Mouse (Mus musculus) E14TG2a.4 (cell line): ENCODE measurements at regions not wholly inside any gene's neighbourhood (a gene's known extent, or its start where the extent isn't known, plus 50 kb on each side); places are given as distances from the start of the nearest gene placed in this dataset.
A peak's percentile ranks its signal among the peaks of the same experiment; 100 is the strongest.

Experiments used
- H3K27me3 ChIP-seq: 2 replicates; pipeline ENCODE4 v1.6.1; 2014; ENCODE audit warnings: low read length, control low read depth; ENCODE audit not compliant: insufficient read depth
- H3K36me3 ChIP-seq: 2 replicates; pipeline ENCODE4 v1.6.1; 2014; ENCODE audit warnings: low read length, control low read depth; ENCODE audit not compliant: insufficient read depth
- H3K4me1 ChIP-seq: replicated peaks from 2 replicates; pipeline ENCODE4 v1.6.1; 2014; ENCODE audit warnings: low read depth, low read length, control low read depth
- H3K4me3 ChIP-seq: replicated peaks from 2 replicates; pipeline ENCODE4 v1.5.1; 2014; ENCODE audit warnings: mild to moderate bottlenecking, low read length
- H3K9me3 ChIP-seq: 2 replicates; pipeline ENCODE4 v1.6.1; 2014; ENCODE audit warnings: low read length, control low read depth
- CTCF ChIP-seq: conservative IDR thresholded peaks from 2 replicates; pipeline ENCODE4 v1.5.1; 2014; ENCODE audit warnings: low read length
- NANOG ChIP-seq: IDR thresholded peaks from 2 replicates; pipeline ENCODE4 v1.6.1; 2014; ENCODE audit warnings: borderline replicate concordance, low read length, mixed read lengths
- POU5F1 ChIP-seq: IDR thresholded peaks from 2 replicates; pipeline ENCODE4 v1.6.1; 2014; ENCODE audit warnings: low read length, borderline replicate concordance

- Histone ChIP-seq H3K9me3 (no peaks in the 10 kb centered on the region), H3K27me3 (no peaks in the 10 kb centered on the region), H3K4me1 (no peaks in the 10 kb centered on the region), H3K4me3 (no peak overlapping the region), H3K36me3 (no peaks in the 10 kb centered on the region)
- TF ChIP-seq POU5F1 (no peak), CTCF (no peak), NANOG (no peak)
Measured at GRCm38 (mm10) chr16:5829071-5829470, 56.1 kb upstream of the Rbfox1 start.

GRCm38 (mm10) chr16:5823316-5823715 lies 61.8 kb upstream of the Rbfox1 start:
- H3K9me3 ChIP-seq = no peaks in the 10 kb centered on the region
- no peaks in the 10 kb centered on the region for H3K27me3 ChIP-seq
- no peaks in the 10 kb centered on the region for H3K36me3 ChIP-seq
- no peak overlapping the region for H3K4me3 ChIP-seq
- TF ChIP-seq POU5F1 = no peak
- TF ChIP-seq NANOG = no peak
- TF ChIP-seq CTCF = no peak
- 0 out of 2 replicates have a peak, but pooled peaks cover 4% of the 10 kb centered on the region for H3K4me1 ChIP-seq

GRCm38 (mm10) chr16:5817166-5817565 lies 68.0 kb upstream of the Rbfox1 start:
- TF ChIP-seq CTCF (no peak), NANOG (no peak), POU5F1 (no peak)
- H3K4me1 ChIP-seq = peaks cover 29% of the 10 kb centered on the region
- no peaks in the 10 kb centered on the region for H3K27me3 ChIP-seq
- no peaks in the 10 kb centered on the region for H3K36me3 ChIP-seq
- no peak overlapping the region for H3K4me3 ChIP-seq
- no peaks in the 10 kb centered on the region; the same call in 1 of the 2 replicates for H3K9me3 ChIP-seq

GRCm38 (mm10) chr16:5812245-5812820 lies 72.8 kb upstream of the Rbfox1 start:
- H3K27me3 ChIP-seq = no peaks in the 10 kb centered on the region
- TF ChIP-seq CTCF (no peak), NANOG (peak; percentile 78), POU5F1 (no peak)
- no peaks in the 10 kb centered on the region for H3K36me3 ChIP-seq
- no peak overlapping the region for H3K4me3 ChIP-seq
- H3K9me3 ChIP-seq = no peaks in the 10 kb centered on the region; the same call in 1 of the 2 replicates
- peaks cover 32% of the 10 kb centered on the region for H3K4me1 ChIP-seq

- no peak for TF ChIP-seq POU5F1
- TF ChIP-seq CTCF = no peak
- TF ChIP-seq NANOG = no peak
Measured at GRCm38 (mm10) chr16:5811654-5811992, 73.5 kb upstream of the Rbfox1 start.

GRCm38 (mm10) chr16:5810986-5811653 lies 74.0 kb upstream of the Rbfox1 start:
- Histone ChIP-seq H3K9me3 (no peaks in the 10 kb centered on the region; the same call in 1 of the 2 replicates), H3K4me1 (peaks cover 28% of the 10 kb centered on the region), H3K27me3 (no peaks in the 10 kb centered on the region), H3K36me3 (no peaks in the 10 kb centered on the region), H3K4me3 (no peak overlapping the region)
- no peak for TF ChIP-seq CTCF

More at GRCm38 (mm10) chr16:5811654-5811992, 73.5 kb upstream of the Rbfox1 start:
- Histone ChIP-seq H3K4me1 (peaks cover 28% of the 10 kb centered on the region), H3K4me3 (no peak overlapping the region), H3K36me3 (no peaks in the 10 kb centered on the region), H3K9me3 (no peaks in the 10 kb centered on the region; the same call in 1 of the 2 replicates), H3K27me3 (no peaks in the 10 kb centered on the region)

- TF ChIP-seq NANOG (no peak), CTCF (no peak), POU5F1 (no peak)
- no peaks in the 10 kb centered on the region for H3K36me3 ChIP-seq
- H3K9me3 ChIP-seq = no peaks in the 10 kb centered on the region
- no peak overlapping the region for H3K4me3 ChIP-seq
- H3K4me1 ChIP-seq = no peaks in the 10 kb centered on the region
- no peaks in the 10 kb centered on the region for H3K27me3 ChIP-seq
Measured at GRCm38 (mm10) chr16:5798188-5798587, 87.0 kb upstream of the Rbfox1 start.

- TF ChIP-seq POU5F1 (no peak), NANOG (no peak), CTCF (no peak)
- Histone ChIP-seq H3K36me3 (no peaks in the 10 kb centered on the region), H3K9me3 (no peaks in the 10 kb centered on the region), H3K4me1 (no peaks in the 10 kb centered on the region), H3K4me3 (no peak overlapping the region), H3K27me3 (peaks cover 2% of the 10 kb centered on the region; the same call in 1 of the 2 replicates)
Measured at GRCm38 (mm10) chr16:5792216-5792615, 92.9 kb upstream of the Rbfox1 start.

- TF ChIP-seq CTCF = no peak
- no peak for TF ChIP-seq POU5F1
- no peak for TF ChIP-seq NANOG
- Histone ChIP-seq H3K9me3 (no peaks in the 10 kb centered on the region), H3K36me3 (no peaks in the 10 kb centered on the region), H3K27me3 (peaks cover 2% of the 10 kb centered on the region; the same call in 1 of the 2 replicates), H3K4me1 (no peaks in the 10 kb centered on the region), H3K4me3 (no peak overlapping the region)
Measured at GRCm38 (mm10) chr16:5790161-5790560, 95.0 kb upstream of the Rbfox1 start.
